Mouse (Mus musculus) embryo, embryonic 11 days (tissue): ENCODE data around the gene Gm49425.
"Not testable (repeated sequence)": the region's sequence is repeated elsewhere in the genome, so short reads cannot be mapped to it uniquely, and the experiment has no call there.

Experiments used
- DNase-seq: peaks from one replicate; pipeline ENCODE4 v3.0.0-alpha.2; 2015

Gm49425 gene

DNA sequence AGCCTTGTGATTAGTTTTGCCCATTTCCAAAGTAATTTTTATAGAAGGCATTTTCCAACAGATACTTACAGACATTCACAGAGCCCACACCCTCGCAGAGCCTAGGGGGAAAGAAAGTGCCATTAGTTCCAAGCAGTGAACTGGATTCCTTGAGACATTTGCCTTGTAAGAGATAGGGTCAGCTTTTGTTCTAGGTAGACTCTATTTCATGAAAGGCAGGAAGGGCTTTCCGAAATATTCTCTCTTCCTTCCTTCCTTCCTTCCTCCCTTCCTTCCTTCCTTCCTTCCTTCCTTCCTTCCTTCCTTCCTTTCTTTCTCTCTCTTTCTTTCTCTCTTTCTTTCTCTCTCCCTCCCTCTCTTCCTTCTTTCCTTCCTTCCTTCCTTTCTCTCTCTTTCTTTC lies at the start of gene Gm49425:
Gene Gm49425 (minus strand): TSS at position 101 of the 400 bp plus-strand sequence.
- DNase-seq = not testable (repeated sequence)

DNA sequence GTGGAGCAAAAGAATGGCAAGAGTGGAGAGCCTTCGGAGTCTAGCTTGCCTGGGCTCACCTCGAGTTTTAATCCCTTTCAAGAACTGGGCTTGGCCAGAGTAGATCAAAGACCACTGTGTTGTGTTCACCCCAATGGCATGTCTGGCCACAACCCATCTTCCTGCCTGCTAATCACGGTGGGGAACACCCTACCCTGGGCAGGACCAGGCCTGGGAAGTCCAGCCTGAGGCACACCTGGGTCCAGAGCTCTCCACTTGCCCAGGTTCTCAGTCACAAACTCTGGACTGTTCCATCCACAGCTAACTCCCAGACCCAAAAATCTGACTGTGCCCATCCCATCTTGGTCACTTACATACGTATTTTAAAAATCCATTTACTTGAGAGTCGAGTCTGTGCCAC lies 45.8 kb upstream of the Gm49425 start, which contains the start of gene Krt90:
Gene Krt90 (minus strand): TSS at position 101 of the 400 bp plus-strand sequence.
- DNase-seq = no peak

- DNase-seq = peak; percentile 67
These were observed 41.1 kb upstream of the Gm49425 start for GRCm38 (mm10) chr15:101558034-101558646.

DNA sequence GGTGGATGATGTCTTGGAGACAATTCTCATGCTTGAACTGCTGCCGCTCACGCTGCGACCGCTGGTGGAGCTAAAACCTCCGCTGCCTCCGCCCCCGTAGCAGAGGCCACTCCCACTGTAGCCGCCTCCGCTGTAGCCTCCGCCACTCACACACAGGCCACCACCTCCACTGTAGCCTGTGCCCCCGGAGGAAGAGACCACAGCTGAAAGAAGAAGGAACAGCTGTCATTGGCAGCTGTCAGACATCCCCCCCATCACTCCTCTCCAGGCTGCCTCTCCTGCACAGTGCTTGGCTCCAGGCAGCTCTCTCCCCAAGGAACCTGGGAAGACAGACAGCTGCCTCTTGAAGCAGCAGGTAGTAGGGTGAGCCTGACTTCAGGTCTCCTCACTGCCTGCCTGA lies 36.1 kb upstream of the Gm49425 start:
- DNase-seq = peak; percentile 76

GRCm38 (mm10) chr15:101552188-101552587 lies 35.1 kb upstream of the Gm49425 start:
- DNase-seq = no peak

GRCm38 (mm10) chr15:101550567-101550966 lies 33.5 kb upstream of the Gm49425 start, which contains the start of gene Krt82:
Krt82 (minus strand) TSS chr15:101550667.
- no peak for DNase-seq

- no peak for DNase-seq
These were observed 27.4 kb upstream of the Gm49425 start for GRCm38 (mm10) chr15:101544478-101544877.

DNA sequence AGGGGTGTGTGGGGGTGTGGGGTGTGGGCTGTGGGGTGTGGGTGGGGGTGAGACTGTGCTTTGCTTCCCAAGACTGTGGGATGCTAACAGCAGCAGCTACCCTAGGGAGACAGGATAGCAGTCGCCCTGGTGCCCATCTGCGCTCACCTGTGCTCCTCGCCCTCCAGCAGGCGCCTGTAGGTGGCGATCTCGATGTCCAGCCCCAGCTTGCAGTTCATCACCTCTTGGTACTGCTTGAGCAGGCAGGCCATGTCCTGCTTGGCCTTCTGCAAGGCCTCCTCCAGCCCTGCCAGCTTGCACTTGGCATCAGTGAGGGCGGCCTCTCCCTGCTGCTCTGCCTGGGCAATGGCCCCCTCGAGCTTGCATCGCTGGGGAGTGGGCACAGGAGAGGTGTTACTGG lies 25.5 kb upstream of the Gm49425 start:
- no peak for DNase-seq

DNA sequence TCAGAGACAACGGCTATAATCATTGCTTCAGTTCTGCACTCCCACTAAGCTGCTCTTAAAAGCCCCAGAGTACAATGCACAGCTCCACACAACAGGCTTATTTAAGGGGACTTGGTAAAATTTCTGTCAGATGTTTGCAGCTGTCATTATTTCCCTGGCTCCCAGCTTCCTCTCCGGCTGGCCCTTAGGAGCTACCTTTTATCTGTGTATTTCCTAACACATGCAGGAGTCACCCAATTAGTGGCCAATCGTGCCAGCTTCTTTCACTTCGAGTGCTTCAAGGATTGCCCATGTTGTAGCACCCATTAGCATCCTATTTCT lies 21.5 kb upstream of the Gm49425 start:
- DNase-seq = no peak

- peak; percentile 20 for DNase-seq
These were observed 21.0 kb upstream of the Gm49425 start for GRCm38 (mm10) chr15:101537864-101538579.

GRCm38 (mm10) chr15:101536054-101536850 lies 19.2 kb upstream of the Gm49425 start:
- DNase-seq = no peak

DNA sequence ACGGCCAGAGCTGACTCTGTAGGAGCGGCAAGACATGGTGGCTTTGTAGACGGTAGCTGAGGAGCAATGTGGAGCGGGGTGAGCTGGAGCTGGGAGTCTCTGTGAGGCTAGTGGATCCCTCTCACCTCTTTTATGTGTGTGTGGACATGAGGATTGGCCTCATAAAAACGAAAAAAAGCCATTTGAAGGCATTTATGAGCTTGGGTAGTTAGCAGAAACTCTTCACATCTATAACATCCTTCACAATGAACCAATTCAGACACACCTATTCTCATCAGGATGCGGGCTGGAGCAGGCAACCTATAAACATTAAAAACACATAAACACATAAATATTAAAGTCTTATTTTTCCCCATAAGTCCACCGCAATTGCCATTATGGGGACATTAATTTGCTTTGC lies 15.7 kb upstream of the Gm49425 start, which contains the start of gene Krt84:
Gene Krt84 (minus strand): TSS at position 101 of the 400 bp plus-strand sequence.
- DNase-seq = no peak

DNA sequence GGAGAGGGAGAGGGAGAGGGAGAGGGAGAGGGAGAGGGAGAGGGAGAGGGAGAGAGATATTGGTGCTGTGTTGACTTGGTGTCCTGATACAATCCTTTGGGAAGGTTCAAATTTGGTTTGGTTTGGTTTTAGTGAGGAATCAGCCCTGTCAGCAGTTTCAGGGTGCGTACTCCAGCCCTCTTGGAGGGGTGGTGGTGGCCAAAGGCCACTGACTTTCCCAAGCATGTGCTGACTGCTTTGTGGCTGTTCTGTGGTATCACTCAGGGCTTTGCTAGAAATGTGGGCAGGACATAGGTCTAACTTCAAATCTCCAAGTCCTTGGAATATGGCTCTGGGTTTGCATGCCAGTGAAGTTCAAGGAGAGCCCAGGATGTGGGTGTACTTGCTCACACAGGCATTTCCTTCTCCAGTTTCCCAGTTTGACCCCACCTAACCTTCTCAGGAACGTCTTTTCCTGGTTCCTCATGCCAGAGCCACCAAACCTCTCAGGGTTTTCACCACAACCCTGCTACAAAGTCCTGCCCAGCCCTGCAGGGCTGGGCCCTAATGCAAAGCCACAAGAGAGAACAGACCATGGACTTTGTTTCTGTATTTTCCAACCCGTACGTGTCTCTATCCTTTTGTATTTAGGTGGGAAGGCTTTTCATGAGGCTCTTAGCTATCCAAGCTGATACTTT lies 5.6 kb upstream of the Gm49425 start:
- no peak for DNase-seq

DNA sequence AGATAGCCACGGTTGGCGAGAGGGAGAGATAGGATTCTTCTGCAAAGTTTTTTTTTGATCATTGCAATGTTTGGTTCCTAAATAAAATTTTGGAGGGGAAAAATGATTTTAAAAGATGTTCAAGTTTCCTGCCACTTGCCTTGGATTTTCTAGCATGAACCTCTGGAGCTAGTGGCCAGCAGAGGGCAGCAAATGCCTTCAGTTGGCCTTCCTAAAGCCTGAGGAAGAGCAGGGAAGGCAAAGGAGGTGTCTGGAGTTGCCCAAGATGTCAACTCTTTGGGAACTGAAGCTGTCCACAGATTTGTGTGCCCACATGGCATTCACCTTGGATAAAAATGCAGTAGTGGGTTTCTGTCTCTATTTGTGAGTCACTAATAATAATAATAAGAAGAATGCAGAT lies 2.7 kb upstream of the Gm49425 start:
- DNase-seq = peak; percentile 86

DNA sequence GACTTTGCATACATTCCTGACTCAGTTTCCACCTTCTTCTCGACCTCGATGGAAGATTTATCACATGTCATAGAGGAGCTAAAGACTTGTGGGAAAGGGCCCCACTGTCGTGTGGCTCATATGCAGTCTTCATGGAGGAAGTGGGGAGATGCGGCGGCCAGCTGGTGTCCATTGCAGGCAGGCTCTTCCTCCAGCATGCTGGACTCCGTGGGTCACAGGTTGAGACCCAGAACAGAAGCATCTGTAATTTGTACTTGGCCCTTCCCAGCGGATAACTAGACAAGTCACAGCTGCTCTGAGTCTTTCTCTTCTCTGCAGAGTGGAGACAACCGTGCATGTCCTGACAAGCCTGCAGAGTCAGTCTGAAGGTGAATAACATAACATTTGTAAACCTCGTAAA lies 8.8 kb downstream of the Gm49425 start:
- no peak for DNase-seq

DNA sequence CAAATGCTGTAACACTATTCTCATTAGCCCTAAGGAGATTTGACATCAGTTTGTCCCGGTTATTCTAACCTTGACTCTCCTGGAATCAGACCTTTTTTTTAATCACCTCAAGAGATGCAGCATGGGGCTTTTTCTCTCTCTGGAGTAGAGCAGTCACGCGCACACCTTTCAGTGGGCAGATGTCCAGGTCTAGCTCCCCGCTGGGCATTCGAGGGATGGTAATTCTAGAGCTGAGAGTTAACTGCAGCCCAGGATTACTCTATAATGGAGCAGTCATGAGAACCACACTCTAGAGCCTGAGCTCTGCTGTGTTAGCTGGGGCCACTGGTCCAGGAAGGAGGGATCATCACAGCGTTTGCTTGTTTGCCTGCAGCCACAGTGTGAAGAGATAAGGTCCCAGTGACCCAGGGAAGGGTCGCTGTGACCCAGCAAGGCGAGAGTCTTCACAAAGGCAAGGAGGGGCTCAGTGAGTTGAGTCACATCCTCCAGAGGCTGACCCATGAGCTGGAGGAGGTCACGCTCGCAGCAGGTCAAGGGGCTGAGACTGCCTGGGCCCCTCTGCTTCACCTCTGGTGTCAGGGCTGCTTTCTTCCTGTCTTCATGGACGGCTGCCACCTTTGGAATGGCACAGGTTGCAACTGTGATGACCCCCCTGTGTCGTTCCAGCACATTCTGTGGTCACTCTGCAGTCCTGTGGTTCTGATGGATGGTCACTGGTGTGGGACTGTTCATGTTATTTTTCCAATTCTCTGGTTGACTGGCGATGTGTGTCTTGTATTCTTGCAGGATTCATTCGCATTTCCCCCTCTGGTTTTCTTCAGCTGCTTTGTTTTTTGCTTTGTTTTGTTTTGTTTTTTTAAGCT lies 9.9 kb downstream of the Gm49425 start:
- no peak for DNase-seq

- DNase-seq = peak; percentile 60
These were observed 19.9 kb downstream of the Gm49425 start for GRCm38 (mm10) chr15:101497181-101497580.

DNA sequence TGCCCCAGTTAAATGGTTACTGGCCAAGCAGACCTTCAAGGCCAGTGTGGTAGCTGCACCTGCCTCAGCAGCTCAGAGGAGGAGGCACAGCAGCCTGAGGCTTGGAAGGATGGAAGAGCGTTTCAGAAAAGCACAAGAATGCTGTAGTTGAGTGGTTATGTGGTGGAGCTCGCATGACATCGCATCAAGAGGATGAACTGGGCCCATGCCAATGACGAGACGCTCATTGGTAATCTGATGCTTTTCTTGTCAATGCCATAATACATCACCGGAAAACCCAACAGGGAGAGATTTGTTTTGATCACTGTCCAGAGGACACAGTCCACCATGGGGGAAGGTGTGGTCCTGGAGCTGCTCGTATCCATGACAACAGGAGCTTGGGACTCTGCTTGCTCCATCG lies 21.8 kb downstream of the Gm49425 start:
- no peak for DNase-seq

DNA sequence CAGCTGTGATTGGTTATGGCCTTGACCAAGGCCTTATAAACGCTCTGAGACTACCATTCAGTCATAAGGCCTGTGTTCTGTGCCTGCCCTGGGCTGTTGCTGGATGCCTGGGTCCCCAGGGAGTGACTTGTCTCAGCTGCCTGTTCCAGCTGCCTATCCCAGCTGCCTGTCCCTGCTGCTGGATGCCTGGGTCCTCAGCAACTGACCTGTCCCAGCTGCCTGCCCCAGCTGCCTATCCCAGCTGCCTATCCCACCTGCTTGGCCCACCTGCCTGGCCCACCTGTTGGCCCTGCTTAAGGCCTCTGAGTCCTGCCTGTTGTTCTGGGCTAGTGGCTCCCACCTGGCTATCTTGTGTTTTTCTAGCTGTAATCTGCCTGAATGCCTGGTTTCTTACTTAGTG lies 22.9 kb downstream of the Gm49425 start:
- DNase-seq = no peak

DNA sequence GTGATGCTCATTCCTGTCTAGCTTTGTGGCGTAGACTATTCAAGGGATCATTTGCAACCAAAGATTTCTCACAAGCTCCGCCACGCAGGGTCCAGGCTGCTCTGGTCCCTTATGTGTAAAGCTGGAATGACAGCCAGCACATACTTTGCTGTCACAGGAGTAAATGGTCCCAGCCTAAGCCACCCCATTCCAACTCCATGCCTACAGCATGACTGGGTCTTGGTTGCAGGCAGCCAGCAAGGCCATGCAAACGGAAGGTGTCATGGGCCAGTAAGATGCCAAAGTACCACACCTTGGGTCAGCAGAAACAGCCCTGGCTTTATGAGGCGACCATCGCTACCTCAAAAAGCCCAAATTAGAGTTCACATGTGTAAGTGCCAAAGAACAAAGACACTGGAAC lies 23.3 kb downstream of the Gm49425 start:
- no peak for DNase-seq

GRCm38 (mm10) chr15:101492718-101493117 lies 24.3 kb downstream of the Gm49425 start:
- DNase-seq = no peak

DNA sequence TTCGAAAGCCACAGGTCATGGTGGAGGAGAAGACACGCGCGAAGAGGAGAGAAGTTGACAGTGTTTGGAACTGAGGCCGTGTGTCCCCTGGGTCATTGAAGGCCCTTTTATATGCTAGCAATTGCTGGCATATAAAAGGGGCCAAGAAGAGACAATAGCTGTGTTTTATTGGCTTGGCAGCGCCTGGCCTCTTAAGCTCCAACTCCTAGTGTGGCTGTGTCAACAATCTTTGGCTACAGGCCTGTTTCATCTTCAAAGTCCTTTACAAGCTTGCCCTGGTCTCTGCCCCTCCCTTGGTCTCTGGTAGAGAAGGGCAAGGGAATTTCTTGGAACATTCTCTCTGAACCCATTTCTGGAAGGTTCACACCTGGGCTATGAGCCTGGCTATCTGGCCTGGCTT lies 25.6 kb downstream of the Gm49425 start, which contains the start of gene Krt83:
Gene Krt83 (minus strand): TSS at position 82 of the 400 bp plus-strand sequence.
- no peak for DNase-seq
